Comparison of ENCODE assay signal across 11 mouse cellular contexts in genomic region chr2:32645647-32646046, GRCm38 (mm10). TPM values are rescaled to one million over a fixed set of nuclear protein-coding genes. Genes with fewer than 3 reads are reported as not detected.
A peak's percentile ranks its signal among the peaks of the same experiment; 100 is the strongest.
DNase-seq lines count a peak whose midpoint lies in the region; ATAC-seq and TF ChIP-seq lines count a peak whose summit lies in the region.
"Had no signal": no experiment of that assay in that cellular context is flagged by ENCODE, and none has a peak within 500 bp of the region (broad histone marks: within the 10 kb centered on the region; RNA-seq: fewer than 3 reads in every experiment).

No protein-coding gene starts in this region.

- WGBS in hindbrain, embryonic 10.5 days: 65% methylated on average over 3 of the region's 3 CpGs
- 65% methylated on average over 3 of the region's 3 CpGs for WGBS in hindbrain, embryonic 11.5 days
- 61% methylated on average over 3 of the region's 3 CpGs for WGBS in lung, postnatal 0 days
- WGBS in intestine, embryonic 16.5 days: 70% methylated on average over 3 of the region's 3 CpGs
- WGBS in stomach, postnatal 0 days: 67% methylated on average over 3 of the region's 3 CpGs

- no peak for DNase-seq in hindbrain, embryonic 10.5 days (ENCODE audit: low spot score)
- DNase-seq in hindbrain, embryonic 11.5 days (ENCODE audit: low spot score): no peak
- DNase-seq in lung, postnatal 0 days (ENCODE audit: low spot score): no peak
- no peak for DNase-seq in lung, postnatal 4 days
- DNase-seq in stomach, postnatal 0 days (ENCODE audit: low spot score): no peak
- no peak for DNase-seq in frontal cortex, postnatal 14 days (ENCODE audit: low spot score in 2 of 2)
- DNase-seq in cerebellum, adult 18-20 months: no peak

- no peak overlapping the region for H3K4me2 ChIP-seq in hindbrain, embryonic 11.5 days (replicated peaks; ENCODE audit: low read depth, low read length)
- H3K4me2 ChIP-seq in lung, postnatal 0 days (replicated peaks; ENCODE audit: low read depth, low read length): no peak overlapping the region
- no peak overlapping the region for H3K4me2 ChIP-seq in intestine, embryonic 16.5 days (ENCODE audit: low read depth, low read length)
- no peak overlapping the region for H3K4me2 ChIP-seq in stomach, postnatal 0 days (replicated peaks; ENCODE audit: low read depth)
- H3K4me2 ChIP-seq: midbrain, embryonic 11.5 days had no signal

- H3K27ac ChIP-seq in hindbrain, embryonic 10.5 days: peak overlapping the region; percentile 80
- H3K27ac ChIP-seq in hindbrain, embryonic 11.5 days (ENCODE audit: low read depth, low read length): no peak overlapping the region
- peak overlapping the region; percentile 91 for H3K27ac ChIP-seq in lung, postnatal 0 days (ENCODE audit: low read length)
- peak overlapping the region; percentile 79 for H3K27ac ChIP-seq in intestine, embryonic 16.5 days (ENCODE audit: low read length)
- H3K27ac ChIP-seq in stomach, postnatal 0 days (replicated peaks): peak overlapping the region; percentile 88
- H3K27ac ChIP-seq: neural tube, embryonic 12.5 days had no signal

- no peak for TF ChIP-seq EP300 in lung, postnatal 0 days (IDR thresholded peaks at IDR 0.05)
- TF ChIP-seq EP300 in stomach, postnatal 0 days (optimal IDR thresholded peaks at IDR 0.05): no peak

- no peak overlapping the region for H3K9ac ChIP-seq in hindbrain, embryonic 11.5 days (ENCODE audit: low read depth, low read length)
- H3K9ac ChIP-seq in lung, postnatal 0 days (replicated peaks; ENCODE audit: low read depth): no peak overlapping the region
- H3K9ac ChIP-seq in intestine, embryonic 16.5 days (ENCODE audit: low read depth, low read length): no peak overlapping the region
- no peak overlapping the region for H3K9ac ChIP-seq in stomach, postnatal 0 days (ENCODE audit: low read length)
- H3K9ac ChIP-seq: neural tube, embryonic 12.5 days had no signal

- no peak overlapping the region for H3K4me3 ChIP-seq in hindbrain, embryonic 10.5 days
- H3K4me3 ChIP-seq in hindbrain, embryonic 11.5 days (ENCODE audit: low read depth, low read length): no peak overlapping the region
- no peak overlapping the region for H3K4me3 ChIP-seq in lung, postnatal 0 days (ENCODE audit: low read depth, low read length)
- no peak overlapping the region for H3K4me3 ChIP-seq in intestine, embryonic 16.5 days (ENCODE audit: low read length)
- no peak overlapping the region for H3K4me3 ChIP-seq in stomach, postnatal 0 days (ENCODE audit: low read depth, low read length)
- H3K4me3 ChIP-seq: neural tube, embryonic 12.5 days had no signal

- no peaks in the 10 kb centered on the region for H3K9me3 ChIP-seq in hindbrain, embryonic 10.5 days
- H3K9me3 ChIP-seq in hindbrain, embryonic 11.5 days (ENCODE audit: control insufficient read depth, low read length): no peaks in the 10 kb centered on the region
- H3K9me3 ChIP-seq in lung, postnatal 0 days (ENCODE audit: low read length): no peaks in the 10 kb centered on the region
- H3K9me3 ChIP-seq in intestine, embryonic 16.5 days (ENCODE audit: control insufficient read depth, low read length): no peaks in the 10 kb centered on the region
- H3K9me3 ChIP-seq in stomach, postnatal 0 days (ENCODE audit: control insufficient read depth, low read length): no peaks in the 10 kb centered on the region
- H3K9me3 ChIP-seq: neural tube, embryonic 12.5 days had no signal

- peaks cover 36% of the 10 kb centered on the region for H3K4me1 ChIP-seq in hindbrain, embryonic 10.5 days (replicated peaks)
- H3K4me1 ChIP-seq in hindbrain, embryonic 11.5 days (replicated peaks; ENCODE audit: control insufficient read depth, insufficient read depth, low read length): 0 out of 2 replicates have a peak, but pooled peaks cover under 1% of the 10 kb centered on the region
- peaks cover 13% of the 10 kb centered on the region; the same call in 1 of the 2 replicates for H3K4me1 ChIP-seq in lung, postnatal 0 days (ENCODE audit: insufficient read depth, low read depth, low read length)
- peaks cover 12% of the 10 kb centered on the region; the same call in 1 of the 2 replicates for H3K4me1 ChIP-seq in intestine, embryonic 16.5 days (ENCODE audit: control insufficient read depth, insufficient read depth, low read length)
- H3K4me1 ChIP-seq in stomach, postnatal 0 days (replicated peaks; ENCODE audit: control insufficient read depth, insufficient read depth): no peaks in the 10 kb centered on the region

- ATAC-seq in hindbrain, embryonic 11.5 days (ENCODE audit: low FRiP score): no peak
- ATAC-seq in lung, postnatal 0 days: no peak
- no peak for ATAC-seq in intestine, embryonic 16.5 days
- no peak for ATAC-seq in stomach, postnatal 0 days (ENCODE audit: low FRiP score, low TSS enrichment)

- no peaks in the 10 kb centered on the region for H3K36me3 ChIP-seq in hindbrain, embryonic 10.5 days
- H3K36me3 ChIP-seq in hindbrain, embryonic 11.5 days (ENCODE audit: control insufficient read depth, insufficient read depth, low read length): no peaks in the 10 kb centered on the region
- H3K36me3 ChIP-seq in lung, postnatal 0 days (ENCODE audit: insufficient read depth, low read length): no peaks in the 10 kb centered on the region
- no peaks in the 10 kb centered on the region for H3K36me3 ChIP-seq in intestine, embryonic 16.5 days (ENCODE audit: control insufficient read depth, insufficient read depth, low read length)
- no peaks in the 10 kb centered on the region for H3K36me3 ChIP-seq in stomach, postnatal 0 days (ENCODE audit: control insufficient read depth, insufficient read depth, low read length)
- H3K36me3 ChIP-seq: neural tube, embryonic 12.5 days had no signal

- no peak; the same call in 1 of the 2 replicates for TF ChIP-seq CTCF in lung, postnatal 0 days (IDR thresholded peaks at IDR 0.05)
- TF ChIP-seq CTCF in stomach, postnatal 0 days (IDR thresholded peaks at IDR 0.05; ENCODE audit: low read depth): no peak

- H3K27me3 ChIP-seq in hindbrain, embryonic 10.5 days (ENCODE audit: insufficient read depth, poor library complexity, severe bottlenecking): no peaks in the 10 kb centered on the region
- H3K27me3 ChIP-seq in hindbrain, embryonic 11.5 days (ENCODE audit: control insufficient read depth, insufficient read depth, low read length): no peaks in the 10 kb centered on the region
- no peaks in the 10 kb centered on the region for H3K27me3 ChIP-seq in lung, postnatal 0 days (replicated peaks; ENCODE audit: insufficient read depth, low read length)
- H3K27me3 ChIP-seq in intestine, embryonic 16.5 days (replicated peaks; ENCODE audit: control insufficient read depth, insufficient read depth, low read length): no peaks in the 10 kb centered on the region
- no peaks in the 10 kb centered on the region for H3K27me3 ChIP-seq in stomach, postnatal 0 days (ENCODE audit: control insufficient read depth, insufficient read depth, low read length)
- H3K27me3 ChIP-seq: CH12.LX; neural tube, embryonic 12.5 days had no signal

RNA-seq across cellular contexts. Expression of gene Eng, which starts 0.7 kb away (rescaled TPM):
- 28.8 and 35.8 TPM in 2 replicates for polyA plus RNA-seq in hindbrain, embryonic 10.5 days (2016; fragmentation: Nextera tagmentation; extraction: Ambion mirVana)
- 18.1 and 23.1 TPM in 2 replicates for polyA plus RNA-seq in hindbrain, embryonic 11.5 days (2014; fragmentation: Nextera tagmentation; extraction: Ambion mirVana)
- polyA plus RNA-seq in lung, postnatal 0 days (2015; fragmentation: Nextera tagmentation; extraction: Ambion mirVana): 118 and 130 TPM in 2 replicates
- 66.8 and 70.3 TPM in 2 replicates for polyA plus RNA-seq in intestine, embryonic 16.5 days (2015; fragmentation: Nextera tagmentation; extraction: Ambion mirVana)
- polyA plus RNA-seq in stomach, postnatal 0 days (2015; fragmentation: Nextera tagmentation; extraction: Ambion mirVana): 23.0 and 23.3 TPM in 2 replicates

RNA-seq across cellular contexts. Expression of gene Ak1, which starts 24.1 kb away (rescaled TPM):
- polyA plus RNA-seq in hindbrain, embryonic 10.5 days (2016; fragmentation: Nextera tagmentation; extraction: Ambion mirVana): 26.9 and 37.6 TPM in 2 replicates
- 23.4 and 23.9 TPM in 2 replicates for polyA plus RNA-seq in hindbrain, embryonic 11.5 days (2014; fragmentation: Nextera tagmentation; extraction: Ambion mirVana)
- 31.7 and 36.3 TPM in 2 replicates for polyA plus RNA-seq in lung, postnatal 0 days (2015; fragmentation: Nextera tagmentation; extraction: Ambion mirVana)
- 15.3 and 18.6 TPM in 2 replicates for polyA plus RNA-seq in intestine, embryonic 16.5 days (2015; fragmentation: Nextera tagmentation; extraction: Ambion mirVana)
- 21.8 and 26.1 TPM in 2 replicates for polyA plus RNA-seq in stomach, postnatal 0 days (2015; fragmentation: Nextera tagmentation; extraction: Ambion mirVana)

RNA-seq across cellular contexts. Expression of gene St6galnac6, which starts 46.1 kb away (rescaled TPM):
- polyA plus RNA-seq in hindbrain, embryonic 10.5 days (2016; fragmentation: Nextera tagmentation; extraction: Ambion mirVana): 12.7 and 14.1 TPM in 2 replicates
- 3.2 and 5.0 TPM in 2 replicates for polyA plus RNA-seq in hindbrain, embryonic 11.5 days (2014; fragmentation: Nextera tagmentation; extraction: Ambion mirVana)
- polyA plus RNA-seq in lung, postnatal 0 days (2015; fragmentation: Nextera tagmentation; extraction: Ambion mirVana): 13.4 and 14.4 TPM in 2 replicates
- 12.3 and 15.2 TPM in 2 replicates for polyA plus RNA-seq in intestine, embryonic 16.5 days (2015; fragmentation: Nextera tagmentation; extraction: Ambion mirVana)
- 9.1 and 11.3 TPM in 2 replicates for polyA plus RNA-seq in stomach, postnatal 0 days (2015; fragmentation: Nextera tagmentation; extraction: Ambion mirVana)

RNA-seq across cellular contexts. Expression of gene Fpgs, which starts 58.3 kb away (rescaled TPM):
- polyA plus RNA-seq in hindbrain, embryonic 10.5 days (2016; fragmentation: Nextera tagmentation; extraction: Ambion mirVana): 25.9 and 29.5 TPM in 2 replicates
- polyA plus RNA-seq in hindbrain, embryonic 11.5 days (2014; fragmentation: Nextera tagmentation; extraction: Ambion mirVana): 11.2 and 13.6 TPM in 2 replicates
- 12.6 and 15.6 TPM in 2 replicates for polyA plus RNA-seq in lung, postnatal 0 days (2015; fragmentation: Nextera tagmentation; extraction: Ambion mirVana)
- 29.8 and 32.0 TPM in 2 replicates for polyA plus RNA-seq in intestine, embryonic 16.5 days (2015; fragmentation: Nextera tagmentation; extraction: Ambion mirVana)
- polyA plus RNA-seq in stomach, postnatal 0 days (2015; fragmentation: Nextera tagmentation; extraction: Ambion mirVana): 15.1 and 17.3 TPM in 2 replicates

RNA-seq across cellular contexts. Expression of gene St6galnac4, which starts 58.8 kb away (rescaled TPM):
- polyA plus RNA-seq in hindbrain, embryonic 10.5 days (2016; fragmentation: Nextera tagmentation; extraction: Ambion mirVana): 19.8 and 21.0 TPM in 2 replicates
- polyA plus RNA-seq in hindbrain, embryonic 11.5 days (2014; fragmentation: Nextera tagmentation; extraction: Ambion mirVana): 12.9 and 13.4 TPM in 2 replicates
- 32.0 and 38.9 TPM in 2 replicates for polyA plus RNA-seq in lung, postnatal 0 days (2015; fragmentation: Nextera tagmentation; extraction: Ambion mirVana)
- 14.7 and 16.5 TPM in 2 replicates for polyA plus RNA-seq in intestine, embryonic 16.5 days (2015; fragmentation: Nextera tagmentation; extraction: Ambion mirVana)
- polyA plus RNA-seq in stomach, postnatal 0 days (2015; fragmentation: Nextera tagmentation; extraction: Ambion mirVana): 7.4 and 7.7 TPM in 2 replicates
